Mouse (Mus musculus) thymus, adult 2 months (tissue): ENCODE data around the gene Cdh22.

Experiments
- CTCF ChIP-seq: fragments of 200-500 bp; IDR thresholded peaks from 2 replicates; pipeline ENCODE4 v1.5.1; 2012; ENCODE audit warnings: mild to moderate bottlenecking, control low read depth, low read length, moderate library complexity, borderline replicate concordance; ENCODE audit not compliant: control insufficient read depth, poor library complexity, insufficient read depth; ENCODE audit errors: extremely low read depth
- POLR2A ChIP-seq: fragments of 200-500 bp; IDR thresholded peaks from 2 replicates; pipeline ENCODE4 v1.6.1; 2012; ENCODE audit warnings: mild to moderate bottlenecking, low read length, control low read depth, moderate library complexity; ENCODE audit not compliant: control insufficient read depth, poor library complexity, insufficient read depth; ENCODE audit errors: extremely low read depth

DNA sequence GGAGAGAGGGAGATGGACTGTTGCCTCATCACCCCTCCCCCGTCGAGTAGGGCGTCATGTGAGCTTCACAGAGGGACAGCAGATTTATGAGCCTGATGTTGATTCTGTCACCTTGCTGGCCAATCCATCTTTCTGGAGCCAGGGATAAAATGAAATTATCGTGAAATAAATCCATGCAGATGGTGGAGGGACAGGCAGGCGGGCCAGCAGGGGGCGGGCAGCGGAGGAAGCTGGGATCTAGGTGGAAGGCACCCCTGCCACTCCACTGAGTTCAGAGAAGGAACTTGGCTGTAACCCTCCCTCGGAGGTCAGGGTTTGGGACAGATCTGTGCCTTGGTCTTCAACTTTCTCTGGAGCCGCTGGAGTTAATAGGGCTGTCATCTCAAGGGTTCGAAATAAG, 156.0 kb downstream of the Cdh22 start:
- TF ChIP-seq POLR2A (no peak), CTCF (no peak)
